Mouse (Mus musculus): ENCODE data around the gene Zfp444. TPM values are rescaled to one million over a fixed set of nuclear protein-coding genes. Genes with fewer than 3 reads are reported as not detected.
"Not testable (repeated sequence)": the region's sequence is repeated elsewhere in the genome, so short reads cannot be mapped to it uniquely, and the experiment has no call there.

Gene Zfp444
- polyA plus RNA-seq, 1 experiment from 2014 or later: 83.6 TPM

- peaks cover 76% of the 10 kb centered on the region for H3K36me3 ChIP-seq
- no peak overlapping the region for H3K9ac ChIP-seq
- no peak overlapping the region for H3K4me3 ChIP-seq
- H3K4me2 ChIP-seq (replicated peaks): no peak overlapping the region
- WGBS: 79% methylated on average over 2 of the region's 2 CpGs
- H3K9me3 ChIP-seq (replicated peaks): no peaks in the 10 kb centered on the region
- H3K4me1 ChIP-seq: no peaks in the 10 kb centered on the region
- H3K27me3 ChIP-seq: peaks cover 6% of the 10 kb centered on the region; the same call in 1 of the 2 replicates
- H3K27ac ChIP-seq: no peak overlapping the region
- no peak for ATAC-seq (ENCODE audit: low FRiP score)
These were observed 14.7 kb downstream of the Zfp444 start for GRCm38 (mm10) chr7:6186756-6187155.

- H3K9me3 ChIP-seq (replicated peaks): no peaks in the 10 kb centered on the region
- no peaks in the 10 kb centered on the region for H3K4me1 ChIP-seq
- H3K4me2 ChIP-seq (replicated peaks): no peak overlapping the region
- WGBS: 45% methylated on average over 44 of the region's 45 CpGs
- no peak overlapping the region for H3K27ac ChIP-seq
- H3K36me3 ChIP-seq: peaks cover 59% of the 10 kb centered on the region
- no peak for ATAC-seq (ENCODE audit: low FRiP score)
- 0 out of 2 replicates have a peak overlapping the region, but pooled peaks have one; percentile 23 for H3K9ac ChIP-seq
- H3K4me3 ChIP-seq: no peak overlapping the region
- peaks cover 6% of the 10 kb centered on the region; the same call in 1 of the 2 replicates for H3K27me3 ChIP-seq
These were observed 17.5 kb downstream of the Zfp444 start for GRCm38 (mm10) chr7:6189542-6189941.

GRCm38 (mm10) chr7:6191376-6191775, 19.4 kb downstream of the Zfp444 start:
- H3K27me3 ChIP-seq: peaks cover 6% of the 10 kb centered on the region; the same call in 1 of the 2 replicates
- no peaks in the 10 kb centered on the region for H3K4me1 ChIP-seq
- no peak overlapping the region for H3K4me3 ChIP-seq
- H3K36me3 ChIP-seq: peaks cover 43% of the 10 kb centered on the region
- no peak overlapping the region for H3K27ac ChIP-seq
- 37% methylated on average over 3 of the region's 3 CpGs for WGBS
- no peak overlapping the region for H3K9ac ChIP-seq
- no peaks in the 10 kb centered on the region for H3K9me3 ChIP-seq (replicated peaks)
- H3K4me2 ChIP-seq (replicated peaks): no peak overlapping the region
- ATAC-seq (ENCODE audit: low FRiP score): 0 out of 2 replicates have a peak, but pooled peaks have one; percentile 4

GRCm38 (mm10) chr7:6194129-6194528, 22.1 kb downstream of the Zfp444 start:
- WGBS: 22% methylated on average over 5 of the region's 5 CpGs
- no peak overlapping the region for H3K27ac ChIP-seq
- H3K9ac ChIP-seq: no peak overlapping the region
- peaks cover 6% of the 10 kb centered on the region; the same call in 1 of the 2 replicates for H3K27me3 ChIP-seq
- no peak overlapping the region for H3K4me2 ChIP-seq (replicated peaks)
- H3K4me3 ChIP-seq: no peak overlapping the region
- H3K4me1 ChIP-seq: no peaks in the 10 kb centered on the region
- H3K9me3 ChIP-seq (replicated peaks): no peaks in the 10 kb centered on the region
- H3K36me3 ChIP-seq: peaks cover 15% of the 10 kb centered on the region
- peak; percentile 65 for ATAC-seq (ENCODE audit: low FRiP score)

GRCm38 (mm10) chr7:6195777-6196176, 23.8 kb downstream of the Zfp444 start:
- ATAC-seq (ENCODE audit: low FRiP score): no peak

GRCm38 (mm10) chr7:6196790-6197189, 24.8 kb downstream of the Zfp444 start, which contains the start of gene Galp:
Galp (plus strand) TSS chr7:6197090.
- no peaks in the 10 kb centered on the region for H3K36me3 ChIP-seq
- no peak for ATAC-seq (ENCODE audit: low FRiP score)
- no peaks in the 10 kb centered on the region for H3K4me1 ChIP-seq
- no peak within 1 kb of the TSS for H3K27ac ChIP-seq
- no peak within 1 kb of the TSS for H3K4me3 ChIP-seq
- H3K9ac ChIP-seq: no peak within 1 kb of the TSS
- H3K27me3 ChIP-seq: no peaks in the 10 kb centered on the region
- WGBS: 64% methylated on average over 3 of the region's 3 CpGs
- H3K9me3 ChIP-seq (replicated peaks): no peaks in the 10 kb centered on the region
- H3K4me2 ChIP-seq (replicated peaks): no peak within 1 kb of the TSS

More at GRCm38 (mm10) chr7:6195777-6196176, 23.8 kb downstream of the Zfp444 start:
- Histone ChIP-seq H3K27me3 (no peaks in the 10 kb centered on the region), H3K9me3 (replicated peaks) (no peaks in the 10 kb centered on the region), H3K36me3 (no peaks in the 10 kb centered on the region), H3K4me1 (no peaks in the 10 kb centered on the region), H3K4me3 (no peak overlapping the region), H3K27ac (no peak overlapping the region), H3K9ac (no peak overlapping the region), H3K4me2 (replicated peaks) (no peak overlapping the region)
- 57% methylated on average over 2 of the region's 2 CpGs for WGBS

GRCm38 (mm10) chr7:6204200-6204599, 32.2 kb downstream of the Zfp444 start:
- Histone ChIP-seq H3K9me3 (replicated peaks) (no peaks in the 10 kb centered on the region), H3K27ac (no peak overlapping the region), H3K4me3 (no peak overlapping the region), H3K4me1 (no peaks in the 10 kb centered on the region), H3K27me3 (no peaks in the 10 kb centered on the region), H3K36me3 (no peaks in the 10 kb centered on the region), H3K9ac (no peak overlapping the region), H3K4me2 (replicated peaks) (no peak overlapping the region)
- 90% methylated on average over 3 of the region's 3 CpGs for WGBS
- no peak for ATAC-seq (ENCODE audit: low FRiP score)

GRCm38 (mm10) chr7:6213144-6213543, 41.1 kb downstream of the Zfp444 start:
- Histone ChIP-seq H3K27ac (no peak overlapping the region), H3K36me3 (no peaks in the 10 kb centered on the region), H3K4me2 (replicated peaks) (no peak overlapping the region), H3K9me3 (replicated peaks) (peaks cover 8% of the 10 kb centered on the region; the same call in 1 of the 2 replicates), H3K9ac (no peak overlapping the region), H3K27me3 (no peaks in the 10 kb centered on the region), H3K4me3 (no peak overlapping the region), H3K4me1 (no peaks in the 10 kb centered on the region)
- no peak for ATAC-seq (ENCODE audit: low FRiP score)
- 57% methylated on average over 5 of the region's 5 CpGs for WGBS

- not testable (repeated sequence) for ATAC-seq (ENCODE audit: low FRiP score); H3K9ac ChIP-seq; H3K4me1 ChIP-seq; H3K4me2 ChIP-seq (replicated peaks); H3K9me3 ChIP-seq (replicated peaks); H3K27me3 ChIP-seq; H3K36me3 ChIP-seq; H3K27ac ChIP-seq; H3K4me3 ChIP-seq
- WGBS: 71% methylated on average over 4 of the region's 4 CpGs
These were observed 42.7 kb downstream of the Zfp444 start for GRCm38 (mm10) chr7:6214691-6215090.

GRCm38 (mm10) chr7:6220147-6220546, 48.1 kb downstream of the Zfp444 start:
- 48% methylated on average over 3 of the region's 3 CpGs for WGBS
- H3K27me3 ChIP-seq: no peaks in the 10 kb centered on the region
- peaks cover 13% of the 10 kb centered on the region for H3K9me3 ChIP-seq (replicated peaks)
- H3K4me3 ChIP-seq: no peak overlapping the region
- H3K36me3 ChIP-seq: no peaks in the 10 kb centered on the region
- H3K4me2 ChIP-seq (replicated peaks): no peak overlapping the region
- no peaks in the 10 kb centered on the region for H3K4me1 ChIP-seq
- no peak for ATAC-seq (ENCODE audit: low FRiP score)
- H3K27ac ChIP-seq: no peak overlapping the region
- no peak overlapping the region for H3K9ac ChIP-seq

- Histone ChIP-seq H3K27ac (no peak within 1 kb of the TSS), H3K4me2 (replicated peaks) (no peak within 1 kb of the TSS), H3K9me3 (replicated peaks) (peaks cover 13% of the 10 kb centered on the region; the same call in 1 of the 2 replicates), H3K36me3 (no peaks in the 10 kb centered on the region), H3K4me3 (no peak within 1 kb of the TSS), H3K9ac (no peak within 1 kb of the TSS), H3K4me1 (no peaks in the 10 kb centered on the region), H3K27me3 (no peaks in the 10 kb centered on the region)
- WGBS: 92% methylated on average over 12 of the region's 12 CpGs
- ATAC-seq (ENCODE audit: low FRiP score): no peak
These were observed 50.0 kb downstream of the Zfp444 start, which contains the start of gene Zscan5b for GRCm38 (mm10) chr7:6221978-6222377. Zscan5b (plus strand) TSS chr7:6222278.

- WGBS: 58% methylated on average over 8 of the region's 8 CpGs
- H3K4me1 ChIP-seq; H3K36me3 ChIP-seq; H3K4me2 ChIP-seq (replicated peaks); H3K27me3 ChIP-seq; H3K4me3 ChIP-seq; ATAC-seq (ENCODE audit: low FRiP score); H3K27ac ChIP-seq; H3K9me3 ChIP-seq (replicated peaks); H3K9ac ChIP-seq: not testable (repeated sequence)
These were observed 56.5 kb downstream of the Zfp444 start for GRCm38 (mm10) chr7:6228491-6228890.

- no peaks in the 10 kb centered on the region for H3K9me3 ChIP-seq (replicated peaks)
- no peaks in the 10 kb centered on the region for H3K36me3 ChIP-seq
- no peaks in the 10 kb centered on the region for H3K4me1 ChIP-seq
- no peak overlapping the region for H3K4me2 ChIP-seq (replicated peaks)
- no peak for ATAC-seq (ENCODE audit: low FRiP score)
- no peaks in the 10 kb centered on the region for H3K27me3 ChIP-seq
- 55% methylated on average over 11 of the region's 11 CpGs for WGBS
- H3K4me3 ChIP-seq: no peak overlapping the region
- no peak overlapping the region for H3K9ac ChIP-seq
- H3K27ac ChIP-seq: no peak overlapping the region
These were observed 67.8 kb downstream of the Zfp444 start for GRCm38 (mm10) chr7:6239787-6240186.
